Mouse (Mus musculus): ENCODE data around the gene Ceacam15.
A peak's percentile ranks its signal among the peaks of the same experiment; 100 is the strongest.

The Ceacam15 gene

DNA sequence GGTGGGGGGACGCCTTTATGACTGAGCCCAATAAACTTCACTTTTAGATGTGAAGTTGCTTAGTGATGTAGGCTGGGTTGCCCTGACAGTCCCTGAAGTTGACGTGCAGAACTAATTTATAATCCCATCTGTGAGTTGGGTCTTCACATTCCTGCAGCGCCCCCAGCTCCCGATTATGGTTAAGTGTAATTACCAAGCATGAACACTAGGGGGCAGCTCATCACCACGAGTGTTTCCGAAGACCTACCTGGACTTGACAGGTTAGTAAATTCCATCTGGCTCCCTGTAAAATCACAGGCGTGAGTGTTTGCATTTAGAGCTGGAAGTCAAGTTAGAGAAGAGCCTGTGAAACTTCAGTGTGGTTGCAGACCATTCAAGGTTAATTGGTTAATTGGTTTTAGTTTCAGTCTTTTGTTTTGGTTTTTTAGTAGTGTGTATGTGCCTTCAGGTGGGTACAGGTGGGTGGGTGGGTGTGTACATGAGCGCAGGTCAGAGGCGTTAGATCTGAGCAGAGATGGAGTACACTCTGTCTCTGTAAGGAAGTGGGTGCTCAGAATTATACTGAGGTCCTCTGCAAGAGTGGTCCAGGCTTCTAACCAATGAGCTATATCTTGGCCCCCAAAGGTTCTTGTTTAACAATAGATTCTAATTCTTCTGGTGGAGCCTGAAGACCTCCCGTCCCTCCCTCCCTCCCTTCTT, 45.8 kb downstream of the Ceacam15 start:
- peak; percentile 63 to 71 for DNase-seq (ENCODE audit: low spot score in 2 of 2)

DNA sequence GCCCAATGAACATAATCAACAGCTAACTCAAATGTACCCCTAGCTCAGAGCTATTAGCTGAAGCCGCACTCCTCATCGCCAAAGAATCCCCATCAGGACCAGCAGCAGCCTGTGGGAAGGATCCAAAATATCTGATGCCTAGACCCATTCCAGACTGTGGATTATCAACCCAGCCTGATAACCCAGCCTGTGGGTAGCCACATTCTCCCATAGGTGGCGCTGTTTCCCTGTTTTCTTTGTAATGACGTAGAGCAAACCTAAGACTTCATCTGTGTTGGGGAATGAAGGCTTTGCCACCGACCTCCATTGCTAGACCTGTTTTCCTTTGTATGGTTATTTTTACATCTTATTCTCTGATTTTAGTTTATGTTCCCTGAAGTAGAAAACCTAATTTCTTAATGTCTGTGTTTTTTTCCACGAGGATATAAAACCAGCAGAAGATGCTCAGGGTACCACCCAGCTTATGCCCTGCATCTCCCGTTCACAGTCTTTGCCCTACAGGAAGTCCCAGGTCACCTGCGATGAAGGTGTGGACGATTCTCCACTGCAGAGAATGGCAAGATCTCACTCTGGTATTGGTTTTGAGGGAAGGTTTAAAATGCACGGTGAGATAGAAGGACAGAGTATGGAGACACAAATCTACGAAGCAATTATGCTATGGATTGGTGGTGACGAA, 47.3 kb downstream of the Ceacam15 start:
- peak; percentile 77 to 78 for DNase-seq (ENCODE audit: low spot score in 2 of 2)

DNA sequence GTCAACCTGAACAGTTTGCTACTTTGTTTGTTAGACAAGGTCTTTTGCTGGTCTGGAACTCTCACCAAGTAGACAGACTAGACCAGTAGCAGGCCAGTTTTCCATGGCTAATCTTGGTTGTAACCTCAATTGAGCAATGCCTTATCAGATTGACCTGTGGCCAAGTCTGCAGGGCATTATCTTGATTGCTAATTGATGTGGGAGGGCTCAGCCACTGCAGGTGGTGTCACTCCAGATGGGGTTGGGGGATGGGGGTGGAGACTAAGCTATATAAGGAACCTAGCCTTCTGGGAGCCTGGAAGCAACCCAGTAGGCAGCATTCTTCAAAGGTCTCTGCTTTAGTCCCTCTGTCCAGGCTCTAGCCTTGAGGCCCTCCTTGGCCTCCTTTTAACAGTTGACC, 51.8 kb downstream of the Ceacam15 start:
- no peak for DNase-seq (ENCODE audit: low spot score in 2 of 2)

DNA sequence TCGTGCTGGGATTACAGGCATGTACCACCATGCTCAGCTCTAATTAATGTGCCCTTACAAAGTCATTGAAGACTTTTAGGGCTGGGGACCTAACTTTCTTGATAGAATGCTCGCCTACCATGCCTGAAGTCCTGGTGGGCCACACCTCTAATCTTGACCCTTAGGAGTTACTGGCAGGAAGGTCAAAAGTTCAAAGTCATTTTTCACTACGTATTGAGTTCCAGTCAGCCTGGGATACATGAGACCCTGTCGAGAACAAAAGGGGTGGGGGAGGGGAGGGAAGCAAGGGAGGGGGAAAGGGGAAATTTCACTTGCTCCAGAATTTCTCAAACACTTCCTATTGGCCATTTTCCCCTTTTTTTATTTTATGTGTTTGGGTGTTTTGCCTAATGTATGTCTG, 52.4 kb downstream of the Ceacam15 start:
- DNase-seq (ENCODE audit: low spot score in 2 of 2) = no peak

All from right cerebral cortex, adult 2 months (tissue).